Mouse (Mus musculus) v-Abl transformed pro-B cells (cell line): ENCODE measurements at regions not wholly inside any gene's neighbourhood (a gene's known extent, or its start where the extent isn't known, plus 50 kb on each side); places are given as distances from the start of the nearest gene placed in this dataset.

Experiments used
- in situ Hi-C, 2 experiments: fragments of 400-800 bp; cut with MboI; formaldehyde crosslinking; loops; one replicate each; pipeline ENCODE4 v1.15.1; 2025; ENCODE audit not compliant: unreplicated experiment in 2 of 2

DNA sequence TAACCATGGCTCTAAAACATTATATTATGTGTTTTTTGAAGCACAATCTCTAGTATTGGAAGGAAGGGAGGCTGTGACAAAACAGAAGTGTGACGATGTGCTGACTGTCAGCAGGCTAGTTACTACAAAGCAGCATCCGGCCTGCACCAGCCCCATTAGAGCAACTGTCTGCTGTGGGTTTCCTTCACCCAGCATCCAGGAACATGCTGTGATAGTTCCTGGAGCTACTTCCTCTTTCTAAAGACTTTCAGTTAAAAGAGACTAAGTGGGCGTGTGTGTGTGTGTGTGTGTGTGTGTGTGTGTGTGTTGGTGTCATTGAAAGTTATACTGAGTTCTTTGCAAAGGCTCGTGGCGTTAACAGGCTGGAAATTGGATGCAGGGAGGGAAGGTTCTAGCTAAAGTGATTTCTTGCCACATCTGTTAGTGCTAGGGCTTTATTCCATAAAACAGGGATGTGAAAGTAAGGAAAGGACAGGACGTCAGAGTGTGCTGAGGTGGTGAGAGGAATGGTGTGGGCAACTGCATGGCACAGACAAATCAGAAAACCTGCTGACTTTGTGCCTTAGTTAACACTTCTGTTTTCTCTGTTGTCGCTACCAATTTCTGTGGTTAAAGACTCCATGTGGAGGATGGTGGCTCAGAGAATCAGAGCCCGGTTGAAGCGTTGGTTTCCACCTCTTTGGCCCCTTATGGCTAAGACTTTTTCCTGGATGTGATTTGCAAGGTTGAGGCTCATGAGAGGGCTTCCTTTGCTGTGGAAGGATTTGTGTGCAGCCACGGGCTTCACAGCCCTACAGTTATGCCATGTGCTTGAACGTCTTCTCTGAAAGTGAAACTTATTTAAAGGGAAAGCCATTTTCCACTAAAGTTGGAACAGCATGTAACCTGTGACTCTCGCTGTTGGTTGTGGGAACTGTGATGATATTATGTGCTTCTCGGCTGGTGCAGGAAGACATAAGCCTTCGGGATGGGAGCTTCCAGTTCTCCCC, 321.0 kb upstream of the Rnaseh2b start:
- in situ Hi-C loops: no loop called here

DNA sequence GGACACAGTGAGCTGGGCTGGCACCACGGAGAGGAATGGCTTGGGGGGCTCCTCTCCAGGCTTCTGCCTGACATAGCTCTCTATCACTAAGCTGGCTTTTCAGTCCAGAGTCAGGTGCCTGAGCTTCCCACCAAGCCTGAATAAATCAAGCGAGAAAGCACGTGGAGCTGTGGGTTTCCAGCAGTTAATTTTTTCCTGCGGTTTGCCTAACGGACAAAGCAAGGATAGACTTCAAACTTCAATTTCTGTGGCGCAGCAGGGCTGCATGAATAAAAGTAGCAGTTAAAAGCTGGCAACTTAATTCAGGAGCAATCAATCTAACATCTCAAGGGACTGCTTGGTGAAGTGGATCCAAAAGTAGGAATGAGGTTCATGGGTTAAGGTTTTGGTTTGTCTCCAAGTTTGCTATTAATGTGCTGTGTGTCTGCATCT, 317.1 kb upstream of the Rnaseh2b start:
- in situ Hi-C loops: no loop called here

DNA sequence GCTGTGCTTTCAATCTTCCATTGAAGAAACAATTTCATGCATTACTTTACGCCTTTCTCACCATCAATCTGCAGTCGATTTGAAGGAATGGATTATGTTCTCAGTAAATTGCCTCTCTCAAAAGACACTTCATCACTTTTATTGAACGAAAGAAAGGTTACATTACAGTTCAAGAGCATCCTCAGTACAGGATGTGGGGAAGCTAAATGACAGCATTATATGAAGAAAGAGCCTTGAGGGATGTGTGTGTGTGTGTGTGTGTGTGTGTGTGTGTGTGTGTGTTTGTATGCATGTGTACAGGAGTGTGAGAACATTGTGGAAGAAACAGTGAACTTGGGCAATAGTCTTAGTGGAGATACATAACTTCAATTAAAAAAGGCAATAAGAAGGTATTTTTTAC, 311.8 kb upstream of the Rnaseh2b start:
- in situ Hi-C loops: no loop called here

DNA sequence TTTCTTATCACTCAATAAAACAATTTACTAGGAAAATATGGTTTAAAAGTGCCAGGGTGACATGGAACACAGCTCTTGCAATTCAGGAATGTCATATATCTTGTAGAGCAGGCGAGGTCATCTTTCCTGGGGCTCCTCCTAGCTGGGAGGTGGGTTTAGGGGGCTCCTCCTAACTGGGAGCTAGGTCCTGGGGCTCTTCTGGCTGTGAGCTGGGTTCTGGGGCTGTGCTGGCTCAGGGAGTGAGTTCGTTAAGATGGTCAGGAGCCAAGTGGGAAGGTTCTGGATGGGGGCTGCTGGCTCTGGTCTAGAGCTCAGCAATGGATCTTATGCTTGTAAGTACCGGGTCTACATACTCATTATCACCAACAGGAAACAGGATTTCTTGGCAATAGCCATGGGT, 306.8 kb upstream of the Rnaseh2b start:
- in situ Hi-C loops: no loop called here

DNA sequence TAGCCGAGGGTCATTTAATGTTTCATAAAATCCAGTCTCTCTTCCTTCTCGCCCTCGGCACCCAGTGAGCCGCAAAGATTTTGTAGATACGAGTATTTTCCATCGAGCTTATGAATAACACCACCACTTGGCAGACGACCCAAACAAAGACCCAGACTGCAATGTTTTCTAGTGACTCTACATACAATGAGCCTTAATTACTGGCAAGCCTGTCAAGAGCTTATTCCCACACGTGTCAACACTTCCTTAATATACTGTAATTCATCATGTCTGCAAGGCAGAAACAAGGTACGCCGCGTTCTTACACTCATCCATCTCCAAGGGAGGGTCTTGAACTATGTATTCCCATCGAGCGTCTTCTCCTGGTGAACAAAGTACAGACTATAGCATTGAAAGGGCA, 306.2 kb upstream of the Rnaseh2b start:
- in situ Hi-C loops: no loop called here

DNA sequence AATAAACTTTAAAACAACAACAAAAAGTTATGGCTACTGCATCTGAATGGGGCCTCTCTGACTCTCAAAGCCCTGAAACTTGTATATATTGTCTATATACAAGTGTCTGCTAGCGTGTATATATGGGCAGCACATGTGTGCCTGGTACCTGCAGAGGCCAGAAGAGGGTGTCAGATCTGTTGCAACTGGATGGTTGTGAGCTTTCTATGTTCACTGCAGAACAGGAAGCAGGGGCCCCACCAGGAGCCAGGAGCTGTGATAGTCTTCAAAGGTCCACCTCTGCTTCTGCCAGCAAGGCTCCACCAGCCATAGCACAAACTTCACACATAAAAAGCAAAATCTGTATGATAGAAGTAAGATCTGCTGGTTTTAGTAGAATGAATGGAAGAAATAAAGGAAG, 297.1 kb upstream of the Rnaseh2b start:
- in situ Hi-C loops: no loop called here

DNA sequence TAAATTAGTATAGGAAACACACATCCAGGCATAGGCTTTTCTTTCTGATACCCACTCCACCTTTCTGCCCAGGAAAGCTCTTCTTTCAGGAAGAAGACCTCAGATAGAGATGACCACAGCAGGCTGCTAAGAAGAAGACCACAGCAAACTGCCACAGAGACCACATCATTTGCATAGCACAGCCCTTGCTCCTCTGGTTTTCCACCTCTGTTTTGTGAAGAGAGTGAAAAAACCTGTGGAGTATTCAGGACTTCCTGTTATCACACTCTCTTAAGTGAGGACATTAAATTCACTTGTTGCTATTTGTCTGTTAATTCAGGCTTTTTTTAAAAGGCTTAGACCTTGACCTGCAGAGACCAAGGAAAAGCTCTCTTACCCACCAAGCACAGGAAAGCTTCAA, 294.7 kb upstream of the Rnaseh2b start:
- in situ Hi-C loops: no loop called here

DNA sequence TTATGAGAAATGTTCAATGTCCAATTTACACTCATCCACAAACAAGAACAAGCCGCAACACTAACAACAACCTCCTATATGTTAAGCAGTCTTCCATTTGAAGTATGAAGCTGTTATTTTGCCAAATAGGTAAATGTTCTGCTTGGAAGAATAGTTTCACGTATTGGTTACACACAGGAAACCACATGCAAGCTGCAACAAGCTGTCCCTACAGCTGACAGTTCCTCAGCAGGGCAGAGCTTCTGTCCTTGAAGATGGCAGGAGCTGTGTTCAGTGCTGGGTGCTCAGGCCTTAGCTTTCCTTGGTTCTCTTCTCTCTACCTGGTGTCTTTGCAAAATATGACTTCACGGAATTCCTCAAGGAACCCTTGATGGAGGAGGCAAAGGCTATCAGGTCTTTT, 294.1 kb upstream of the Rnaseh2b start:
- in situ Hi-C loops: no loop called here

DNA sequence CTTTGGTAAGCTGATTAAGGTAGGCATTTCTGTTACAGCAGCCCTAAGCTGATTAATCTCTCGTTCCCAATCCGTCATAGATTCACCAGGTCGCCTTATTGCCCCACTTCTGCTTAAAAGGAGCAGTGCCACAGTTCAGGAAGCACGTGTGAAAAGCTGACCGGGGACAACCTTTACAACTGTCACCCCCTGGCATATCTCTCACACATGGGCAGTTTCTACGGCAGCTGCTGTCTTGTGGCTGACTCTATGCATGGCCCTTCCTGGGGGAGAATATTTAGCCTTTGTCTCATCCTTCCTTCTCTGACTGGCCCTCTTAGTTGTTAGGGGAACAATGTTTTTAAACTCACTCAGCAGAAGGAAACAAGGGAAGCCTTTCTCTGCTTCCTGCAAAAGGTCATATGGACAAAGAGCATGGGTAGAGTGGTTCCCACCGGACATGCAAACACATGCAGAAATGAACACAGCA, 290.9 kb upstream of the Rnaseh2b start:
- in situ Hi-C loops: no loop called here

DNA sequence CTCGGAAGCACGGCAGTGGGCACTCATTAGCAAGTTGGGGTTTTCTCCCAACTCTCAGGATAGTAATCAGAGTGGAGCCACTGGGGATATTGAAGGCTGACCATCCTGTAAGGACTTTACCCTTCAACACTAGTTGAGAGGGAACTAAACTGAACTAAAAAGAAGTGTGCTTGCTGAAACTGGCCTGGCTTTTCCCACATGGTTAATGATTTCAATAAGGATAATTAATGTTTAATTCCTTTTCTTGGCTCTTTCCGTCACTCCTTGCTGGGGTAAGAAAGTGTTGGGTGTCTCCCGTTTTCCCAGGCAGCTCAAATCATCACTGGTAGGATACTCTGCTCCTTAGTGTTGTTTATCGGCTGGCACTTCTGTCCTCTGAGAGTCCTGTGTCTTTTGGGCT, 290.3 kb upstream of the Rnaseh2b start:
- in situ Hi-C loops: no loop called here

DNA sequence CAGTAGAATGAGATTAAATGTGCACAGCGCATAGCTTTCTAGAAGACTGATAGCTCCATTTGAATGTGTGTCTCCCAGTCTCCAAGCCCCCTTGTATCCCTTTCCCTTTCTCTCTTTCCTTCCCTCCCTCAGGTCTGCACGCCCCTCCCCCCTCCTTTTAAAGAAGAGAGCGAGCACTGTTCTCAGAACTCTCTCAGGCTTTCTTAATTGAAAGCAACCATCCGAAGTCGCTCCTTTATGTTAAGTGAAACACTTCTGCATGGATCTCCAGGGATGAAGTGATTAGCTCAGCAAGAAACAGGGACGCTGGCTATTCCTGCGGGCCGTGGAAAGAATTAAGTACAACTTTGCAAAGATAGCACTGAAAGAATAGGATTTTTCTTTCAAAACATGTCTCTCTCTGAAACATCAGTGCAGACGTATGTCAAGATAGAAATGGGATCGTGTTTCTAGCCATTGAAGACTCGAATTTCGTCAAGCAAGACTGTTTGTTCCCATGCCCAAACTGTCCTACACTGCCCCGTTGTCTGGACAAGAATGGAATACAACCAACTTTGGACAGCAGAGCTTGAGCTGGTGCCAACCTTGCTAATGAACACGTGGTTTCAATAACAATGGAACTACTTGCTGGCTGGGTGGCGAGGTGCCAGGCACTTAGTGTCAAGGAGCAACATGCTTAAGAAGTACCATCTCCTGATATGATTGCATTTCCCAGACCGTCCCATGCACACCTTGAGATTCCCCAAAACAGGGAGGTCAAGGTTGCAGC, 289.2 kb upstream of the Rnaseh2b start:
- in situ Hi-C loops: no loop called here

DNA sequence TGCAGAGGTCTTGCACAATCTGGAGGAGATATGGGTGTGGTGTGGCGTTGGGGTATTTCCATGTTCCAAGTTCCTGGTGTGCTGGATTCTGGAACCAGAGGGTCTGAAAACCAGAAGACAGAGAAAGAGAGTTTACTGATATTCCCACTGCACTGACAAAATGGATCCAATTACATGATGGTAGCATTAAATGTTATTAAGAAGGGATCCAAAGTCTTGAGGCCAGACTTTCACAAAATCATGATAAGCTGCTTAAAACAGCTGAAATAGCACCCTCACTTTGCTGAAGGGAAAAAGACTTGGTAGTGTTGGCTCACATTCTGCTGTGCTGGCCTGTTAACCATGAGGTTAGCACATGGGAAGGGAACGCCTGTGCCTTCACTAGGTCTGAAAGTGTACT, 288.6 kb upstream of the Rnaseh2b start:
- in situ Hi-C loops: no loop called here

DNA sequence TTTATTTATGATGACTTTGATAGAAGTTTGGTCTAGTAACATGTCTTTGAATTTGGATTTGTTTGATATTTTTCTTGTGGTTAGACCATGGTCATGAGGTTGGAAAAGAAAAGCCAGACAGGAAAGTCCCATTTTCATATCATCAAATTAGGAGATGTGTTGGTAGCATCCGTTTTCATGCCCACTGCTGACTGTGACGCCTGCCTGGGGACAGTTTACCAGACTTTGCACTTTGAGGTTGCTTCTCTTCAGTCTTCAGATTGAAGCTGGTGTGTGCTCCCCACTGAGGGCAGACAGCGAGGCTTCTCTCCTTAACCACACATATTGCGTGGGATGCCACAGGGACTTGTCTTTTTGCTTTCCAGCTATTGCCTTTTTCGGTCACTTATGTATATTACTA, 283.7 kb upstream of the Rnaseh2b start:
- in situ Hi-C loops: no loop called here

DNA sequence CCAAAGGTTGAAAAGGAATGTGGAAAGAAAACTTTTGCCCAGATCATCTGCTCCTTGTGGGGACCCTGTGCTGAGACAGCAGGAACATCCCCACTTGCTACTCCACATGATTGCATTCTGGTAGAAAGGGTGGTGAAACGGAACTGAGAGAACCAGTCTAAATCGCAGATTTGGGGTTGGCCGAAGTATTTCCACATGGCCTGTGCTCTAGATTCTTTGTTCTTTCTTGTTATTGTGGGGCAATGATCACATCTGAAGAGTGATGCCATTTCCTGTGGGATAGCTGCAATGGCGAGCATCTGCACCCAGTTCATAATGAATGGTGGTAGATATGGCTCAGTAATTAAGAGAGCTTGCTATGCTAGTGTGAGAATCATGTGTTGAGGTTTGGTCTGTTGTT, 273.6 kb upstream of the Rnaseh2b start:
- in situ Hi-C loops: no loop called here

DNA sequence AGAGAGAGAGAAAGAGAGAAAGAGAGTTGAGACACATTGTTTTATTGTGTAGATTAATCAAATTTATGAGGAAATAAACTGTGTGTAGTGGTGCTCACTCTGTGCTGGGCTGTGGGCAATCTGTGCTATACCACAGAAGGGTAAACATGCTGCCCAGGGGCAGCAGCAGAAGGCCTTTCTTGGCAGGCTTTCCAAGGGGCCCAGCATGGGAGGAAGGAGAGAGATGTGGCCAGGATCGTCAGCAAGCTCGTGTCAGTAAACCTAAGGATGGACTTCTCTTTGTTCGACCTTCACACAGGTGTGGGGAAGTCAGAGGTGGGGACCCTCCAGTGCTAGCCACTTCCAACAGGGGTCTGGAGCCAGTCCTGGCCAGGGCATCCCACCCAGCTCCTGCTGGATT, 271.4 kb upstream of the Rnaseh2b start:
- in situ Hi-C loops: no loop called here

DNA sequence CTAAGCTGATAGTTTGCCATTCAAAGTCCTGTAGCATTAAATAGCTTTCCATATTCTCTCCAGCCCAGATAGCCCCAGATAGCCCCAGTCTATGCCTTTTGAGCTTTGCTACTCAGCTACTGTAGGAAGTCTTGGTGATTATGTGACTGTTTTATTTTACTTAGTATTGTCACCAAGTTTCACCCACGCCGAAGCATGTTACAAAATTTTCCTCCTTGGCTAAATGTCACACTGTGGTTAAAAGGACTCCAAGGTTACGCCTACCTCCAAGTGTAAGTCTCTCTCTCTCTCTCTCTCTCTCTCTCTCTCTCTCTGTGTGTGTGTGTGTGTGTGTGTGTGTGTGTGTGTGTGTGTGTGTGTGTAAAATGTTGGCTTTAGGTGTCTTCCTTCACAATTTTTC, 270.2 kb upstream of the Rnaseh2b start:
- in situ Hi-C loops: no loop called here

DNA sequence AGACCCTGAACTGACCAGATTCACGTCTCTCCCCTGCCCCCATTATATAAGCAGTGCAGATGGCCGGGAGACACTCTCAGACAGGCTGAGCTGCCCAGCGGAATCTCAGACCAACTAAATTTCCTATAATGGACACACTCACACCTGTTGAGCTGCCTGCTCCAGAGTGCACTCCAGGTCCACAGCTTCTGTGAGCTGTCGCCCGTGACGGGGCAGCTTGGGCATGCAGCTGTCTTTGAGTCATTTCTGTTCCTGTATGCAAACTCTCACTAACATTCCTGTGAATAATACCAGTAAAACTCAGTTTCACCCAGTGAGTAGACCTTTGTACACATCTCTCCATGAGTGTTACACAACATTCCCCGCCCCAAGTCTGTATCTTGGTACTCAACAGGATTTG, 269.4 kb upstream of the Rnaseh2b start:
- in situ Hi-C loops: no loop called here

DNA sequence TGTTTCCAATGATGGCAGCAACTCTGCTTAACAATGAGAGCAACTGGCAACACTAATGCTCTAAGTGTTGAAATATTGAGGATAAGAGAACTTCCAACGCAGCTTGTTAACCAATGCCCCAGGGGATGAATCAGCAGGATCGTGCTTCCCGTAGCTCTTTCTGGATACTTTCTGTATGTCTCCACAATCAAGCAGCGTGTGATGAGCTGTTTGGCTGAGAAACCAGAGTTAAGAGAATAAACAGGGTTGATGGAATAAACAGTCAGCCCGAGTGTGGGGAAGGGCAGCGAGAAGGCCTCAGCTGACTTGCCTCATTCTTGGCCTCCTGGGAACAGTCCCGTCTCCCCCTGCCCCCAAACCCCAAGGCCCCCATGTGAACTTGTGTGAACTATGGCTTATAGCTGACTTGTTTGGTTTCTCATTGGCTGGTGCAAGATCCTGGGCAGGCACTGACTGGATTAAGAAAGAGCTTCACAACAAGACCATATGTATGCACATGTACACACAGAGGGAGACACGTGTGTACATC, 264.6 kb upstream of the Rnaseh2b start:
- in situ Hi-C loops: no loop called here

DNA sequence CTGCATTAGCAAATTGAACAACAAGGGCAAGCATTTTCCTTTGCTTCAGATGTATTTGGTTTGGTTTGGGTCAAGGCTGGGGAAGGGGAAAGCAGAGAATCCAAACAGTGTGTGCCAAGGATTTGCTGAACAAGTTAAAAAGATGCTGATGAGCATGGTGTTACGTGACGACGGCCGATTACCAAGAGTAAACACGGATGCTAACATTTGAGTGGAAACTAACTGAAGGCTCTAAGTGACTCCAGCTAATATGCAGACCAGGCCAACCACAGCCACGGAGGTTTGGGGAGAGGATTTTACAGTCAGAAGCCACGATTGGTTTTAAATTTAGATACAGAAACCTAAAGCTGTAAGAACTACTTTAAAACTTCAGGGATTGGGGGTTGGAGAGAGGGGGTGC, 262.3 kb upstream of the Rnaseh2b start:
- in situ Hi-C loops: no loop called here

DNA sequence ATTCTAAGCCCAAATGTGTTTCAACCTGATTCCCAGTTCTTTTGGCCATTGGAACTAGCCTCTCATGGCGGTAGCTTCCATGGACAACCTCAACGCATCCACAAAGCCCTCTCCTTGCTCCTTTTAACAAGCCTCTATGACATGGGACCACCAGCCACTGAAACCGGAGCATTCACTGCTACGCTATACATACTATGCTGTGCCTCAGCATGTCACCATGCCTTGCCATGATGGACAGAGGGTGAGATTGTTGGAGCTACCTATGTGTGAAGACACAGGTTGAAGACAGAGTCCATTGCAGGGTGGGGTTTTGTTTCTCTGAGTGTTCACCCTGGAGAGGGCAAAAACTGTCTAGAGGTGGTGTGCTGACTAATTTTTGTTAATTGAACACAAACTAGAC, 258.7 kb upstream of the Rnaseh2b start:
- in situ Hi-C loops: no loop called here

DNA sequence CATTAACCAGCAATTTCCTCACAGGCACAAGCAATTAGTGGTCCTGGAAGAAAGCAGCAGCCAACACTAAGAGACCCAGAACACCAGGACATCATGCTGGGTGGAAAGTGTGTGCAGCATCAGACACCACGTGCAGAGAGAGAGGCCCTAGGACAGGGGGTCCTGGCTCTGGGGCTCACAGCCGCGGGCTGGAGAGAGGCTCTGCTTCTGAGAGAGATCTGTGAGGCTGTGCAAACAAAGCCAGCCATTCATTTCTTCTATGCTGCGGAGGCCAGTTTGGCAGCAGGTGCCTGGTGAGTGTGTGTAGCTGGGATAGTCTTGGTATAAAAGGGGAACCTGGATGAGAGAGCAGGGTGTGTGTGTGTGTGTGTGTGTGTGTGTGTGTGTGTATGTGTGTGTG, 257.7 kb upstream of the Rnaseh2b start:
- in situ Hi-C loops: no loop called here
